Mouse (Mus musculus): ENCODE results near the gene Epo. TPM values are rescaled to one million over a fixed set of nuclear protein-coding genes. Genes with fewer than 3 reads are reported as not detected.

The Epo gene
- polyA plus RNA-seq, 1 experiment from 2014 or later: 0.80 TPM

- H3K27me3 ChIP-seq (replicated peaks; ENCODE audit: control insufficient read depth, insufficient read depth, low read length): no peaks in the 10 kb centered on the region
- DNase-seq (ENCODE audit: low spot score) (peak; percentile 90), ATAC-seq (replicated peaks; ENCODE audit: low FRiP score, low TSS enrichment, low read depth) (peak; percentile 83)
- peak overlapping the region; percentile 96 for H3K4me3 ChIP-seq (ENCODE audit: low read depth, low read length)
- peak overlapping the region; percentile 83 for H3K27ac ChIP-seq (ENCODE audit: low read depth)
- 2% methylated on average over 51 of the region's 52 CpGs for WGBS
- H3K36me3 ChIP-seq (ENCODE audit: control insufficient read depth, insufficient read depth, low read length): no peaks in the 10 kb centered on the region
- peak overlapping the region; percentile 97 for H3K9ac ChIP-seq (ENCODE audit: low read length)
- peak overlapping the region; percentile 72 for H3K4me2 ChIP-seq (ENCODE audit: low read length)
- peaks cover 20% of the 10 kb centered on the region for H3K4me1 ChIP-seq (replicated peaks; ENCODE audit: control insufficient read depth, insufficient read depth, low read length)
- no peaks in the 10 kb centered on the region for H3K9me3 ChIP-seq (ENCODE audit: control insufficient read depth, low read length)
Measured at GRCm38 (mm10) chr5:137510014-137510501, 23.0 kb downstream of the Epo start.

- 0 out of 2 replicates have a peak, but pooled peaks cover 5% of the 10 kb centered on the region for H3K36me3 ChIP-seq (ENCODE audit: control insufficient read depth, insufficient read depth, low read length)
- no peak overlapping the region for H3K27ac ChIP-seq (ENCODE audit: low read depth)
- H3K4me1 ChIP-seq (replicated peaks; ENCODE audit: control insufficient read depth, insufficient read depth, low read length): peaks cover 10% of the 10 kb centered on the region
- DNase-seq (ENCODE audit: low spot score): no peak
- no peak overlapping the region for H3K4me3 ChIP-seq (ENCODE audit: low read depth, low read length)
- no peak for ATAC-seq (replicated peaks; ENCODE audit: low FRiP score, low TSS enrichment, low read depth)
- no peaks in the 10 kb centered on the region for H3K27me3 ChIP-seq (replicated peaks; ENCODE audit: control insufficient read depth, insufficient read depth, low read length)
- no peak overlapping the region for H3K9ac ChIP-seq (ENCODE audit: low read length)
- 81% methylated on average over 6 of the region's 6 CpGs for WGBS
- no peaks in the 10 kb centered on the region for H3K9me3 ChIP-seq (ENCODE audit: control insufficient read depth, low read length)
- H3K4me2 ChIP-seq (ENCODE audit: low read length): no peak overlapping the region
Measured at GRCm38 (mm10) chr5:137504041-137504440, 29.0 kb downstream of the Epo start.

GRCm38 (mm10) chr5:137502667-137503110 is 30.4 kb downstream of the Epo start:
- Histone ChIP-seq H3K4me2 (ENCODE audit: low read length) (peak overlapping the region; percentile 54), H3K9me3 (ENCODE audit: control insufficient read depth, low read length) (no peaks in the 10 kb centered on the region), H3K36me3 (ENCODE audit: control insufficient read depth, insufficient read depth, low read length) (0 out of 2 replicates have a peak, but pooled peaks cover 5% of the 10 kb centered on the region), H3K4me3 (ENCODE audit: low read depth, low read length) (peak overlapping the region; percentile 62), H3K4me1 (replicated peaks; ENCODE audit: control insufficient read depth, insufficient read depth, low read length) (peaks cover 10% of the 10 kb centered on the region), H3K27me3 (replicated peaks; ENCODE audit: control insufficient read depth, insufficient read depth, low read length) (no peaks in the 10 kb centered on the region), H3K27ac (ENCODE audit: low read depth) (peak overlapping the region; percentile 97), H3K9ac (ENCODE audit: low read length) (peak overlapping the region; percentile 55)
- DNase-seq (ENCODE audit: low spot score) (no peak), ATAC-seq (replicated peaks; ENCODE audit: low FRiP score, low TSS enrichment, low read depth) (peak; percentile 87)
- 0% methylated on average over 30 of the region's 30 CpGs for WGBS

- WGBS: 3% methylated on average over 63 of the region's 64 CpGs
- peak within 1 kb of the TSS; percentile 97 for H3K27ac ChIP-seq (ENCODE audit: low read depth)
- peaks cover 10% of the 10 kb centered on the region for H3K4me1 ChIP-seq (replicated peaks; ENCODE audit: control insufficient read depth, insufficient read depth, low read length)
Measured at GRCm38 (mm10) chr5:137501709-137502666, 31.1 kb downstream of the Epo start, which contains the start of gene Pop7. Gene Pop7, minus strand, starts transcription at chr5:137502518.

DNA sequence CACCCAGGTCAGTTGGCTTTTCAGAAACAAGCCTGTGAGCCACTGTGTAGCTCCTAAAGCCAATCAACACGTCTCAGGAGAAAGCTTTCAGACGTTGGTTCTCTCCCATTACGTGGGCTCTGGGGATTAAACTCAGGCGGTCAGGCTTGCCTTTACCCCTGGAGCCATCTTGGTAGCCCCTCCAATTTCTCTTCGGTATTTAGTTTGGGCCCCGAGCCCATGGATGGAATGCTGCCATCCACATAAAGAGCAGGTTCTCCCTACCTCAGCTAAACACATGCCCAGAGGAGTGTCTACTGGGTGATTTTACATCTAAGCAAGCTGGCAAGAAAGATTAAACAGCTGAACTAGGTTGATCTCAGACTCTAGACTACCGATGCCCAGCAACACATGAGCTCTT is 32.9 kb downstream of the Epo start:
- ATAC-seq (replicated peaks; ENCODE audit: low FRiP score, low TSS enrichment, low read depth) (no peak), DNase-seq (ENCODE audit: low spot score) (no peak)
- no peaks in the 10 kb centered on the region for H3K27me3 ChIP-seq (replicated peaks; ENCODE audit: control insufficient read depth, insufficient read depth, low read length)
- H3K4me1 ChIP-seq (replicated peaks; ENCODE audit: control insufficient read depth, insufficient read depth, low read length): peaks cover 10% of the 10 kb centered on the region
- 0 out of 2 replicates have a peak, but pooled peaks cover 5% of the 10 kb centered on the region for H3K36me3 ChIP-seq (ENCODE audit: control insufficient read depth, insufficient read depth, low read length)
- no peak overlapping the region for H3K4me3 ChIP-seq (ENCODE audit: low read depth, low read length)
- WGBS: 91% methylated on average over 7 of the region's 7 CpGs
- no peaks in the 10 kb centered on the region for H3K9me3 ChIP-seq (ENCODE audit: control insufficient read depth, low read length)
- H3K9ac ChIP-seq (ENCODE audit: low read length): no peak overlapping the region
- no peak overlapping the region for H3K4me2 ChIP-seq (ENCODE audit: low read length)
- H3K27ac ChIP-seq (ENCODE audit: low read depth): no peak overlapping the region

More at GRCm38 (mm10) chr5:137501709-137502666, 31.1 kb downstream of the Epo start, which contains the start of gene Pop7:
- peak; percentile 95 for ATAC-seq (replicated peaks; ENCODE audit: low FRiP score, low TSS enrichment, low read depth)
- Histone ChIP-seq H3K4me2 (ENCODE audit: low read length) (peak within 1 kb of the TSS; percentile 84), H3K9me3 (ENCODE audit: control insufficient read depth, low read length) (no peaks in the 10 kb centered on the region), H3K9ac (ENCODE audit: low read length) (peak within 1 kb of the TSS; percentile 72), H3K36me3 (ENCODE audit: control insufficient read depth, insufficient read depth, low read length) (0 out of 2 replicates have a peak, but pooled peaks cover 5% of the 10 kb centered on the region), H3K27me3 (replicated peaks; ENCODE audit: control insufficient read depth, insufficient read depth, low read length) (no peaks in the 10 kb centered on the region), H3K4me3 (ENCODE audit: low read depth, low read length) (peak within 1 kb of the TSS; percentile 62)
- peak; percentile 100 for DNase-seq (ENCODE audit: low spot score)

GRCm38 (mm10) chr5:137493831-137494230 is 39.2 kb downstream of the Epo start:
- ATAC-seq (replicated peaks; ENCODE audit: low FRiP score, low TSS enrichment, low read depth) (no peak), DNase-seq (ENCODE audit: low spot score) (no peak)
- Histone ChIP-seq H3K27me3 (replicated peaks; ENCODE audit: control insufficient read depth, insufficient read depth, low read length) (no peaks in the 10 kb centered on the region), H3K9ac (ENCODE audit: low read length) (no peak overlapping the region), H3K4me2 (ENCODE audit: low read length) (no peak overlapping the region), H3K9me3 (ENCODE audit: control insufficient read depth, low read length) (no peaks in the 10 kb centered on the region), H3K4me1 (replicated peaks; ENCODE audit: control insufficient read depth, insufficient read depth, low read length) (no peaks in the 10 kb centered on the region), H3K27ac (ENCODE audit: low read depth) (no peak overlapping the region), H3K4me3 (ENCODE audit: low read depth, low read length) (no peak overlapping the region), H3K36me3 (ENCODE audit: control insufficient read depth, insufficient read depth, low read length) (no peaks in the 10 kb centered on the region)
- 72% methylated on average over 13 of the region's 13 CpGs for WGBS

- H3K4me3 ChIP-seq (ENCODE audit: low read depth, low read length): no peak overlapping the region
- H3K9me3 ChIP-seq (ENCODE audit: control insufficient read depth, low read length): no peaks in the 10 kb centered on the region
- H3K36me3 ChIP-seq (ENCODE audit: control insufficient read depth, insufficient read depth, low read length): no peaks in the 10 kb centered on the region
- no peak overlapping the region for H3K4me2 ChIP-seq (ENCODE audit: low read length)
- H3K27ac ChIP-seq (ENCODE audit: low read depth): no peak overlapping the region
- no peaks in the 10 kb centered on the region for H3K4me1 ChIP-seq (replicated peaks; ENCODE audit: control insufficient read depth, insufficient read depth, low read length)
- ATAC-seq (replicated peaks; ENCODE audit: low FRiP score, low TSS enrichment, low read depth): no peak
- WGBS: 49% methylated on average over 4 of the region's 4 CpGs
- DNase-seq (ENCODE audit: low spot score): no peak
- no peaks in the 10 kb centered on the region for H3K27me3 ChIP-seq (replicated peaks; ENCODE audit: control insufficient read depth, insufficient read depth, low read length)
- no peak overlapping the region for H3K9ac ChIP-seq (ENCODE audit: low read length)
Measured at GRCm38 (mm10) chr5:137491559-137491958, 41.5 kb downstream of the Epo start.

GRCm38 (mm10) chr5:137487616-137488015 is 45.4 kb downstream of the Epo start:
- H3K36me3 ChIP-seq (ENCODE audit: control insufficient read depth, insufficient read depth, low read length): no peaks in the 10 kb centered on the region
- H3K9me3 ChIP-seq (ENCODE audit: control insufficient read depth, low read length): no peaks in the 10 kb centered on the region
- ATAC-seq (replicated peaks; ENCODE audit: low FRiP score, low TSS enrichment, low read depth) (no peak), DNase-seq (ENCODE audit: low spot score) (no peak)
- H3K4me2 ChIP-seq (ENCODE audit: low read length): no peak overlapping the region
- no peak overlapping the region for H3K27ac ChIP-seq (ENCODE audit: low read depth)
- H3K9ac ChIP-seq (ENCODE audit: low read length): no peak overlapping the region
- no peaks in the 10 kb centered on the region; the same call in 1 of the 2 replicates for H3K4me1 ChIP-seq (replicated peaks; ENCODE audit: control insufficient read depth, insufficient read depth, low read length)
- WGBS: 83% methylated on average over 7 of the region's 7 CpGs
- no peak overlapping the region for H3K4me3 ChIP-seq (ENCODE audit: low read depth, low read length)
- peaks cover 16% of the 10 kb centered on the region; the same call in 1 of the 2 replicates for H3K27me3 ChIP-seq (replicated peaks; ENCODE audit: control insufficient read depth, insufficient read depth, low read length)

Data from intestine, embryonic 14.5 days (tissue).